Mouse (Mus musculus) E14TG2a.4 (cell line): ENCODE data around the gene Slc16a1.
"Not testable (repeated sequence)": the region's sequence is repeated elsewhere in the genome, so short reads cannot be mapped to it uniquely, and the experiment has no call there.

Experiments
- H3K27me3 ChIP-seq: 2 replicates; pipeline ENCODE4 v1.6.1; 2014; ENCODE audit warnings: low read length, control low read depth; ENCODE audit not compliant: insufficient read depth
- H3K36me3 ChIP-seq: 2 replicates; pipeline ENCODE4 v1.6.1; 2014; ENCODE audit warnings: low read length, control low read depth; ENCODE audit not compliant: insufficient read depth
- H3K4me1 ChIP-seq: replicated peaks from 2 replicates; pipeline ENCODE4 v1.6.1; 2014; ENCODE audit warnings: low read depth, low read length, control low read depth
- H3K4me3 ChIP-seq: replicated peaks from 2 replicates; pipeline ENCODE4 v1.5.1; 2014; ENCODE audit warnings: mild to moderate bottlenecking, low read length
- H3K9me3 ChIP-seq: 2 replicates; pipeline ENCODE4 v1.6.1; 2014; ENCODE audit warnings: low read length, control low read depth
- CTCF ChIP-seq: conservative IDR thresholded peaks from 2 replicates; pipeline ENCODE4 v1.5.1; 2014; ENCODE audit warnings: low read length
- NANOG ChIP-seq: IDR thresholded peaks from 2 replicates; pipeline ENCODE4 v1.6.1; 2014; ENCODE audit warnings: borderline replicate concordance, low read length, mixed read lengths
- POU5F1 ChIP-seq: IDR thresholded peaks from 2 replicates; pipeline ENCODE4 v1.6.1; 2014; ENCODE audit warnings: low read length, borderline replicate concordance

The Slc16a1 gene

DNA sequence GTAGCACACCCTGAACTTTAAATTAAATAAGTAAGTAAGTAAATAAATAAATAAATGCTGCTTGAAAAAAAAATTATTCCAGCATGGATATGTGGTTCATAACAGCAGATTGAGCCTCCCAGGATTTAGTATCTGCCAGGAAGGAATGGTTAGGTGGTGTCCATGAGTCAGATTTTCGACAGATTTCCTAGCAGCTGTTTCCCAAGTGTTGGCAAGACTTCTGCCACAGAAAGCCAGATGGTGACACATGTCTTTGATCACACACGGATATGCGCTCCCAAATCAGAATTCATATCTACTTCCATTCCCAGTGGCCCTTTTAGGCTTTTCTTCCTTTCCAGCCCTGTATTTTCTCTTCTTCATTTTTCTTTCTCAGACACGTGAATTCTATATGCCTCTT, 28.5 kb downstream of the Slc16a1 start:
- Histone ChIP-seq H3K9me3 (no peaks in the 10 kb centered on the region), H3K27me3 (no peaks in the 10 kb centered on the region), H3K4me1 (peaks cover 53% of the 10 kb centered on the region), H3K36me3 (no peaks in the 10 kb centered on the region), H3K4me3 (no peak overlapping the region)
- TF ChIP-seq CTCF (no peak), NANOG (no peak), POU5F1 (no peak)

DNA sequence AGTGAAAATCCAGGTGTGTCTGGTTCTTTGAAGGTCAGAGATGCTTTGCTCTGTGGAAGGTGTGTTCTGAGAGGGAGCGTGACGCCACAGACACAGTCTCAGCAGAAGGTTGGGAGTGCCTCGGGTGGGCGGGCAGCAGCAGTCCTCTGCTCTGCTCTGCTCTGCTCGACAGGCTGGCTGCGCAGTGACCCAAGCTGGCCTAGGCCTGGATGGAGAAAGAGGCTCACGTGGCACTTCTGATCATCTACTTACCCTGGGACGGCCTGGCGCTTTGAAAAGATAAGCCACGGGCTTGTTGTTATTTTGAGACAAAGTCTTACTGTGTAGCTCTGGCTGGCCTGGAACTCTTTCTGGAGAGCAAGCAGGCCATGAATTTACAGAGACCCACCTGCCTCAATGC, 29.0 kb downstream of the Slc16a1 start:
- Histone ChIP-seq H3K27me3 (no peaks in the 10 kb centered on the region), H3K4me1 (peaks cover 54% of the 10 kb centered on the region), H3K36me3 (no peaks in the 10 kb centered on the region), H3K4me3 (no peak overlapping the region), H3K9me3 (no peaks in the 10 kb centered on the region)
- no peak for TF ChIP-seq CTCF

DNA sequence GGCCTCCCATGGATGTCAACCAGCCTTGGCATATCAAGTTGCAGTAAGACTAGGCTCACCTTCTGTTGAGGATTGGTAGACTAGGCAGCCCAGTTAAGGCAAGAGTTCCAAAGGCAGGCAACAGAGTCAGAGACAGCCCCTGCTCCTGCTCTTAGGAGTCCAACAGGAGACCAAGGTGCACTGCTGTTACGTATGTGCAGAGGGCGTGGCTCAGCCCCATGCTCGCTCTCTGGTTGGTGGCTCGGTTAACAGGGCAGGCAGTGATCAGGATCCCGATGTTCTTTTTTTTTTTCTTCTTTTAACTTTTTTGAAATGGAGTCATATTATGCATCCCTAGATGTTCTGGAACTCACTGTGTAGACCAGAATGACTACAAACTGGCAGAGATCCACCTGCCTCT, 30.5 kb downstream of the Slc16a1 start:
- Histone ChIP-seq H3K27me3 (0 out of 2 replicates have a peak, but pooled peaks cover 2% of the 10 kb centered on the region), H3K9me3 (no peaks in the 10 kb centered on the region), H3K4me3 (no peak overlapping the region), H3K4me1 (peaks cover 49% of the 10 kb centered on the region), H3K36me3 (no peaks in the 10 kb centered on the region)
- TF ChIP-seq CTCF (no peak), POU5F1 (no peak), NANOG (no peak)

DNA sequence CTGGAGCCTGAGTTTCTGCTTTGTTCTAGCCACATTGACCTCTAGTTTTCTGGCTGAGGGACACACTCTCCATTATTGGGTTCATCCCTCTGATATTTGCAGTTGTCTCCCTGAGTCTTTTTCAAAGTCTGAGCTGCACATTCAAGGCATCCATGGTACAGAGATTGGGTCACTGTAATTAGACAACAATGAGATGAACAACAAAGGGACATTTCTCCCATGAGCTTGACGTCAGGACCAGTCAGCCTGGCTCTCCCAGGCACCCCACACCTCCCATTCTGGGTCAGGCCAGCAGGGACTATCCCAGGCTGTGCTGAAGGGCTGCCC, 31.4 kb downstream of the Slc16a1 start:
- Histone ChIP-seq H3K4me1 (peaks cover 52% of the 10 kb centered on the region), H3K36me3 (no peaks in the 10 kb centered on the region), H3K27me3 (peaks cover 3% of the 10 kb centered on the region; the same call in 1 of the 2 replicates), H3K4me3 (no peak overlapping the region), H3K9me3 (no peaks in the 10 kb centered on the region)
- TF ChIP-seq NANOG (no peak), POU5F1 (no peak), CTCF (no peak)

DNA sequence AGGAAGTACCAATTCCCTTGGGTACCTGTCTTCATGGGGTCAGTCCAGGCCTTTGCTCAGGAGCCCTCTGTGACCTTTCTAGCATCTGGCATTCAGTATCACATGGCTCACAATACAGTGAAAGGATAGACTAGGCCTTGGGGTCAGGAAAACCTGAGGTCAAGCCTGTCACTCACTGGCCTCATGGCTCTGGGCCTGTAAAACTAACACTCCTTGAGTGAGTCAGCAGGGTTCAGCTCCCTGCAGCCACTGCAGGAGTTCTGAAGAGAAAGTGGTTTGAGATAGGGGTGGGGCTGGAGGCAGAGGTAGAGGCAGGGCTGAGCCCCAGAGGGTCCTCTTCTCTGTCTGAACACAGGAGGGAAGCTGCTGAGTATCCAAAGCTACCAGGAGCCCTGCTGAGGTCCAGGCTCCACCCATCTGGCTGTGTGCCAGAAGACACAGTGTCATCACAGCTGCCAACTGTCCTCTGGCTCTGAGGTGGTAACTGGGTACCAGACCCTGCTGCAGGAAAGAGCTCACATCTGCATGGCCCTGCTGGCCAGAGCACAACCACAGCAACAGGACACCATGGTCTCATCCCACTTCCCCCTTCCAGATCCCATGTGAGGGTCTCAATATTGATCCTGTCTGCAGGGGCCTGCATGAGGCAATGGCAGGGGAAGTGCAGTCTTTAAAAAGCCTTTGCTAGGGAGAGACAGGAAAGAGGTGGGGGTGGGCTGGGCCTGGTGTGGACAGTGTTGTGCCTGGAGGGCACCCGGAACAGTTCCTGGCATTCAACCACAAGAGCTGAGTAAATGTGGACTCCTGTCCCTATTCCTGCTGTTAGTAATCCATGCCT, 31.9 kb downstream of the Slc16a1 start:
- H3K4me3 ChIP-seq, H3K27me3 ChIP-seq, H3K36me3 ChIP-seq, H3K9me3 ChIP-seq: not testable (repeated sequence)
- H3K4me1 ChIP-seq: peaks cover 58% of the 10 kb centered on the region

DNA sequence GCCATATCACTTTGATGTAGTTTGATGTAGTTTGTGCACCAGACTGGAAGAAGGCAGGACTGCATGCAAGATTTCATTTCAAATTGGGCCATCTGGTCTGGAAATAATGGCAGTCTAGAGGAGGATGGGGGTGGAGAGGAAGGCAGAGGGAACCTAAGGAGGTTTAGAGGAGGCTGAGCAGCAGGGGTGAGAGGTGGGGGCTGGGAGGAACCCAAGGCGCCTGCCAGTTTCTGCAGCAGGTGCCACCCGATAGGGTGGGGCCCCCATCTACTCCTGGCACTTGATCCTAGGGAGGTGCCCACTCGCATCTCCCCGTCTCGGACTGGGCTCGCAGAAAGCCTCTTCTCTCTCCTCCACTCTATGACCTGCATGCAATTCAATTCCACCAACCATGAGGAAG, 33.1 kb downstream of the Slc16a1 start:
- H3K36me3 ChIP-seq: no peaks in the 10 kb centered on the region
- TF ChIP-seq POU5F1 (no peak), NANOG (no peak), CTCF (no peak)

DNA sequence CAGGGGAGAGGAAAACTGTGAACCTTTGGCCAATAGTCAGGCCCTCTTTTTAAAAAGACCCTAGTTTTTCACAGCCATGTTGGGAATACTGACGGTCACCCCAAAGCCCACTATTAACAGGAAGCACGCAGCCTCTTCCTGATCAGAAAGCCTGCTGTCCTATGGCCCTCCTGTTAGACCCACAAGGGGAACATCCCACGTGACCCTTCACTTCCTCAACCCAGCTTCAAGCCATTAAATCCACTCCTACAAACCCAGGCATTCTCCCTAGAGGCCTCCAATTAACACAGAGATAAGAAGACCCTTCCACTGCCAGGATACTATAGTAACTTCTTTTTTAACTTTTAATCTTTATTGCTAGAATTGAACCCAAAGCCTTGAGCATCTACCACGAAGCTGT, 33.6 kb downstream of the Slc16a1 start:
- no peaks in the 10 kb centered on the region for H3K36me3 ChIP-seq
- H3K4me3 ChIP-seq: no peak overlapping the region
- peaks cover 8% of the 10 kb centered on the region; the same call in 1 of the 2 replicates for H3K27me3 ChIP-seq
- no peaks in the 10 kb centered on the region for H3K9me3 ChIP-seq
- peaks cover 67% of the 10 kb centered on the region for H3K4me1 ChIP-seq
- TF ChIP-seq CTCF (no peak), POU5F1 (no peak), NANOG (no peak)

More for the DNA sequence above, 33.1 kb downstream of the Slc16a1 start:
- Histone ChIP-seq H3K4me3 (no peak overlapping the region; the same call in 1 of the 2 replicates), H3K27me3 (peaks cover 8% of the 10 kb centered on the region; the same call in 1 of the 2 replicates), H3K4me1 (peaks cover 64% of the 10 kb centered on the region), H3K9me3 (no peaks in the 10 kb centered on the region)

DNA sequence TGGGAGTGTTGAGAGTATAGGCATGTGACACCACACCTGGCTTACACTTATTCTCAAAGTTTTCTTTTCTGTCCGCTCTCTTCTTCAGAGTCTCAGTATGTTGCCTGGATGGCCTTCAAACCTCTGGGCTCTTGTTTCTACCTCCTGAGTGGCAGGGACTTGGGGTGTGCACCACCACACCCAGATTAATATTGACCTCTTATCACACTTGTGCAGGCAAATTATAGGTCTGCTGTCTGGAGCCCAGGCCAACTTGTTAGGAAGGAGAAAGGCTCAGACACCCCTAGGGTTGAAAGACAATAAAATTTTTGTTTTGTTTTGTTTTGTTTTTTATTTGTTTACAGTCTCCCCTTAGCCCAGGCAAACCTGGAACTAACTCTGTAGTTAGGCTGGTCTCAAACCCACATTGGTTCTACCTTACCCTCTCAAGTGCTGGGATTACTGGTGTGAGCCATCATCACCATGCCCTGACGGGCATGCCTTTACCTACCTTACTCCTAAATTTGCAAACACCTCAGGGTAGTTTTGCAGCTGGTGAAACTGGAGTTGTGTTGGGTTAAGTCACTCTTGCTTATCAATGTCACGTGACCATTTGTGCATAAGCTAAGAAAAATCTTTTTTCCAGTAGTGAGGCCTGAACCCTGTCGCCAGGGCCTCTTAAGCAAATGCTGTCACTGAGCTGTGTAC, 35.3 kb downstream of the Slc16a1 start:
- TF ChIP-seq CTCF: no peak
- TF ChIP-seq NANOG: no peak
- TF ChIP-seq POU5F1: no peak

More for the DNA sequence above, 35.3 kb downstream of the Slc16a1 start:
- H3K4me3 ChIP-seq: no peak overlapping the region
- no peaks in the 10 kb centered on the region for H3K9me3 ChIP-seq
- H3K27me3 ChIP-seq: peaks cover 8% of the 10 kb centered on the region; the same call in 1 of the 2 replicates
- no peaks in the 10 kb centered on the region for H3K36me3 ChIP-seq
- peaks cover 65% of the 10 kb centered on the region for H3K4me1 ChIP-seq
